Mouse (Mus musculus): ENCODE data around the gene Ctbs.
A peak's percentile ranks its signal among the peaks of the same experiment; 100 is the strongest.

Ctbs gene

GRCm38 (mm10) chr3:146433681-146434350 lies 15.8 kb upstream of the Ctbs start:
- no peak for DNase-seq

- no peak for DNase-seq
Measured at GRCm38 (mm10) chr3:146434686-146435085, 14.9 kb upstream of the Ctbs start.

- no peak for DNase-seq
Measured at GRCm38 (mm10) chr3:146435533-146435932, 14.1 kb upstream of the Ctbs start.

- no peak for DNase-seq
Measured at GRCm38 (mm10) chr3:146436114-146436513, 13.5 kb upstream of the Ctbs start.

GRCm38 (mm10) chr3:146440011-146440410 lies 9.6 kb upstream of the Ctbs start:
- no peak for DNase-seq

- no peak for DNase-seq
Measured at GRCm38 (mm10) chr3:146440422-146440821, 9.2 kb upstream of the Ctbs start.

- peak; percentile 2 for DNase-seq
Measured at GRCm38 (mm10) chr3:146442484-146442883, 7.1 kb upstream of the Ctbs start.

GRCm38 (mm10) chr3:146442936-146443335 lies 6.7 kb upstream of the Ctbs start:
- DNase-seq: peak; percentile 73

GRCm38 (mm10) chr3:146443380-146443779 lies 6.2 kb upstream of the Ctbs start:
- peak; percentile 85 for DNase-seq

GRCm38 (mm10) chr3:146444880-146445279 lies 4.7 kb upstream of the Ctbs start:
- no peak for DNase-seq

- no peak for DNase-seq
Measured at GRCm38 (mm10) chr3:146447156-146447555, 2.4 kb upstream of the Ctbs start.

GRCm38 (mm10) chr3:146447598-146447997 lies 2.0 kb upstream of the Ctbs start:
- no peak for DNase-seq

- DNase-seq: no peak
Measured at GRCm38 (mm10) chr3:146448372-146448771, 1.2 kb upstream of the Ctbs start.

GRCm38 (mm10) chr3:146448969-146449368 lies 626 bp upstream of the Ctbs start:
- DNase-seq: peak; percentile 65

- DNase-seq: peak; percentile 95
Measured at GRCm38 (mm10) chr3:146450371-146450841, 811 bp downstream of the Ctbs start.

GRCm38 (mm10) chr3:146451375-146451774 lies 1.8 kb downstream of the Ctbs start:
- DNase-seq: no peak

- no peak for DNase-seq
Measured at GRCm38 (mm10) chr3:146462939-146463338, 13.3 kb downstream of the Ctbs start.

- no peak for DNase-seq
Measured at GRCm38 (mm10) chr3:146469226-146469625, 19.6 kb downstream of the Ctbs start.

- no peak for DNase-seq
Measured at GRCm38 (mm10) chr3:146472657-146473056, 23.1 kb downstream of the Ctbs start.

GRCm38 (mm10) chr3:146473741-146474140 lies 24.1 kb downstream of the Ctbs start:
- DNase-seq: no peak

GRCm38 (mm10) chr3:146474428-146474827 lies 24.8 kb downstream of the Ctbs start:
- peak; percentile 30 for DNase-seq

GRCm38 (mm10) chr3:146482044-146482443 lies 32.4 kb downstream of the Ctbs start:
- DNase-seq: no peak

- DNase-seq: no peak
Measured at GRCm38 (mm10) chr3:146486464-146486863, 36.9 kb downstream of the Ctbs start.

- no peak for DNase-seq
Measured at GRCm38 (mm10) chr3:146494941-146495340, 45.3 kb downstream of the Ctbs start.

- DNase-seq: no peak
Measured at GRCm38 (mm10) chr3:146498989-146499388, 49.4 kb downstream of the Ctbs start.

Measured in kidney, adult 11 months (tissue).